In the genomic region with DNA sequence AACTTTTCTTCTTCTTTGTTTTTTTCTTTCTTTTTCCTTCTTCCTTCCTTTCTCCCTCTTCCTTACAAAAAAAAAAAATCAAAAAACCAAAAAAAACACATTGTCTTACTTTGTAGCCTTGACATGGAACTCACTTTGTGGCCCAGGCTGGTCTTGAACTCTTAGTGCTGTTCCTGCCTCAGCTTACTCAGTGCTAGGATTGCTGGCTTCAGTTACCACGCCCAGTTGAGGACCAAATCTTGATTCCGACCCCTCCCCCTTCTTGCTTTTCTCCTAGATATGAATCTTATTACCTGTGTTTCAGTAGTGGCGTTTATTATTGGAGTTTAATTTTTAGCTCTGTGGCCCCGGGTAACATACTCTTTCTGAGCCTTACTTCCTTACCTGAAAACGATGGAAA, we compare ENCODE assay signal across 32 mouse cellular contexts. TPM values are rescaled to one million over a fixed set of nuclear protein-coding genes. Genes with fewer than 3 reads are reported as not detected.
A peak's percentile ranks its signal among the peaks of the same experiment; 100 is the strongest.
DNase-seq lines count a peak whose midpoint lies in the region; ATAC-seq and TF ChIP-seq lines count a peak whose summit lies in the region.
"Had no signal": no experiment of that assay in that cellular context is flagged by ENCODE, and none has a peak within 500 bp of the region (broad histone marks: within the 10 kb centered on the region; RNA-seq: fewer than 3 reads in every experiment).

No protein-coding gene starts in this region.

- TF ChIP-seq CTCF in liver, embryonic 14.5 days (IDR thresholded peaks at IDR 0.05; ENCODE audit: low read depth), result no peak
- no peak for TF ChIP-seq CTCF in layer of hippocampus, adult 2 months (conservative IDR thresholded peaks at IDR 0.05)

- no peak overlapping the region for H3K9ac ChIP-seq in heart, embryonic 15.5 days
- peak overlapping the region; percentile 75 for H3K9ac ChIP-seq in liver, embryonic 14.5 days (replicated peaks)
- H3K9ac ChIP-seq: hindbrain, embryonic 15.5 days; kidney, embryonic 15.5 days; limb, embryonic 12.5 days had no signal

- 80% methylated on average over 5 of the region's 5 CpGs for WGBS in heart, embryonic 15.5 days
- WGBS in liver, embryonic 14.5 days (ENCODE audit: insufficient replicate concordance), result 34% methylated on average over 5 of the region's 5 CpGs

- no peaks in the 10 kb centered on the region for H3K9me3 ChIP-seq in heart, embryonic 15.5 days (replicated peaks)
- no peaks in the 10 kb centered on the region for H3K9me3 ChIP-seq in liver, embryonic 14.5 days (ENCODE audit: control insufficient read depth, low read length)
- H3K9me3 ChIP-seq: forebrain, embryonic 13.5 days; G1E; hindbrain, embryonic 10.5 days; hindbrain, embryonic 15.5 days; kidney, embryonic 15.5 days; limb, embryonic 12.5 days had no signal

- no peak overlapping the region for H3K4me3 ChIP-seq in heart, embryonic 15.5 days
- peak overlapping the region in 1 of 2 experiments; percentile 94; a peak in 2 of 4 replicates for H3K4me3 ChIP-seq in liver, embryonic 14.5 days (ENCODE audit: insufficient read depth in 1 of 2, low read depth in 2 of 2, low read length in 2 of 2)
- no peak overlapping the region for H3K4me3 ChIP-seq in layer of hippocampus, adult 2 months
- H3K4me3 ChIP-seq: forebrain, embryonic 13.5 days; hindbrain, embryonic 15.5 days; left cerebral cortex, adult 2 months; limb, embryonic 12.5 days had no signal

- ATAC-seq in heart, embryonic 15.5 days (replicated peaks; ENCODE audit: insufficient number of reproducible peaks, insufficient read depth, low FRiP score, low read depth), result no peak
- no peak for ATAC-seq in liver, embryonic 14.5 days (ENCODE audit: insufficient read depth)
- ATAC-seq: forebrain, embryonic 13.5 days had no signal

- H3K27ac ChIP-seq in heart, embryonic 15.5 days, result no peak overlapping the region
- peak overlapping the region; percentile 95 for H3K27ac ChIP-seq in liver, embryonic 14.5 days
- no peak overlapping the region for H3K27ac ChIP-seq in layer of hippocampus, adult 2 months
- H3K27ac ChIP-seq: forebrain, embryonic 13.5 days; hindbrain, embryonic 15.5 days; kidney, embryonic 15.5 days; left cerebral cortex, adult 2 months; limb, embryonic 12.5 days had no signal

- H3K27me3 ChIP-seq in heart, embryonic 15.5 days, result no peaks in the 10 kb centered on the region
- H3K27me3 ChIP-seq in liver, embryonic 14.5 days (ENCODE audit: control insufficient read depth, insufficient read depth, low read length), result no peaks in the 10 kb centered on the region
- H3K27me3 ChIP-seq: CH12.LX; kidney, embryonic 15.5 days; Patski had no signal

- no peaks in the 10 kb centered on the region for H3K36me3 ChIP-seq in heart, embryonic 15.5 days
- H3K36me3 ChIP-seq in liver, embryonic 14.5 days (replicated peaks; ENCODE audit: control insufficient read depth, insufficient read depth, low read depth), result no peaks in the 10 kb centered on the region; the same call in 1 of the 2 replicates
- H3K36me3 ChIP-seq: G1E; hindbrain, embryonic 10.5 days; hindbrain, embryonic 15.5 days; kidney, embryonic 15.5 days; limb, embryonic 12.5 days had no signal

- H3K4me1 ChIP-seq in heart, embryonic 15.5 days (replicated peaks), result peaks cover 29% of the 10 kb centered on the region
- peaks cover 44 to 48% of the 10 kb centered on the region in 2 experiments for H3K4me1 ChIP-seq in liver, embryonic 14.5 days (replicated peaks; ENCODE audit: control insufficient read depth in 2 of 2, insufficient read depth in 2 of 2, low read length in 1 of 2)

- no peak for TF ChIP-seq EP300 in liver, embryonic 14.5 days (IDR thresholded peaks at IDR 0.05; ENCODE audit: low read depth)

- DNase-seq in heart, postnatal 4 days, result no peak
- DNase-seq in liver, result peak; percentile 68
- no peak for DNase-seq in liver, embryonic 14.5 days (ENCODE audit: low read depth in 3 of 3, low spot score in 3 of 3)
- DNase-seq in cerebellum, adult 9-11 months, result no peak
- no peak for DNase-seq in layer of hippocampus, adult 2 months (ENCODE audit: low spot score in 2 of 2)
- DNase-seq: adrenal gland, postnatal 14 days; cerebellum, adult 11 months; cerebellum, adult 9-10 months; gastrocnemius, postnatal 14 days; kidney, adult 11 months; kidney, postnatal 25 days; lung, adult 18-20 months; lung, postnatal 4 days; midbrain, embryonic 14.5 days had no signal

- H3K4me2 ChIP-seq in heart, embryonic 15.5 days, result peak overlapping the region; percentile 75; the same call in 1 of the 2 replicates
- peak overlapping the region; percentile 81 for H3K4me2 ChIP-seq in liver, embryonic 14.5 days (ENCODE audit: low read depth)

RNA-seq across cellular contexts. Expression of a gene that starts 1.0 kb away (rescaled TPM):
- 1.9 and 5.0 TPM in 2 replicates for polyA plus RNA-seq in heart, embryonic 15.5 days (2015; fragmentation: Nextera tagmentation; extraction: Ambion mirVana)
- 1 to 10 TPM; 1.0 to 1.1 TPM for total RNA-seq in heart, postnatal 4 days (2021)
- polyA plus RNA-seq in liver, embryonic 14.5 days (2012; rRNA removed), result 178 and 222 TPM in 2 replicates
- 175 and 184 TPM in 2 replicates for polyA plus RNA-seq in liver, embryonic 14.5 days (2014; fragmentation: Nextera tagmentation; extraction: Ambion mirVana)
- not detected for total RNA-seq in layer of hippocampus, adult 2 months (2021)
- total RNA-seq: CH12.LX; gastrocnemius, postnatal 14 days; layer of hippocampus, adult 18-20 months; layer of hippocampus, postnatal 14 days; left cerebral cortex, adult 2 months; left cerebral cortex, postnatal 25 days had no signal
- polyA plus RNA-seq: Patski had no signal

RNA-seq across cellular contexts. Expression of a gene that starts 13.4 kb away (rescaled TPM):
- 145 and 168 TPM in 2 replicates for polyA plus RNA-seq in heart, embryonic 15.5 days (2015; fragmentation: Nextera tagmentation; extraction: Ambion mirVana)
- 10 to 100 TPM; 88.7 to 91.2 TPM for total RNA-seq in heart, postnatal 4 days (2021)
- 118 and 133 TPM in 2 replicates for polyA plus RNA-seq in liver, embryonic 14.5 days (2012; rRNA removed)
- polyA plus RNA-seq in liver, embryonic 14.5 days (2014; fragmentation: Nextera tagmentation; extraction: Ambion mirVana), result 205 and 219 TPM in 2 replicates
- 10 to 100 TPM; 91.0 to 96.2 TPM for total RNA-seq in layer of hippocampus, adult 2 months (2021)

RNA-seq across cellular contexts. Expression of a gene that starts 18.9 kb away (rescaled TPM):
- 367 and 376 TPM in 2 replicates for polyA plus RNA-seq in heart, embryonic 15.5 days (2015; fragmentation: Nextera tagmentation; extraction: Ambion mirVana)
- 100 to 1,000 TPM; 408 to 415 TPM for total RNA-seq in heart, postnatal 4 days (2021)
- 329 and 510 TPM in 2 replicates for polyA plus RNA-seq in liver, embryonic 14.5 days (2012; rRNA removed)
- polyA plus RNA-seq in liver, embryonic 14.5 days (2014; fragmentation: Nextera tagmentation; extraction: Ambion mirVana), result 240 and 270 TPM in 2 replicates
- total RNA-seq in layer of hippocampus, adult 2 months (2021), result 100 to 1,000 TPM; 256 to 265 TPM

RNA-seq across cellular contexts. Expression of a gene that starts 19.5 kb away (rescaled TPM):
- 80.0 and 84.2 TPM in 2 replicates for polyA plus RNA-seq in heart, embryonic 15.5 days (2015; fragmentation: Nextera tagmentation; extraction: Ambion mirVana)
- total RNA-seq in heart, postnatal 4 days (2021), result 100 to 1,000 TPM; 146 TPM
- polyA plus RNA-seq in liver, embryonic 14.5 days (2012; rRNA removed), result 27.8 and 32.4 TPM in 2 replicates
- 54.4 and 57.1 TPM in 2 replicates for polyA plus RNA-seq in liver, embryonic 14.5 days (2014; fragmentation: Nextera tagmentation; extraction: Ambion mirVana)
- 100 to 1,000 TPM; 179 to 187 TPM for total RNA-seq in layer of hippocampus, adult 2 months (2021)

RNA-seq across cellular contexts. Expression of a gene that starts 51.2 kb away (rescaled TPM):
- polyA plus RNA-seq in heart, embryonic 15.5 days (2015; fragmentation: Nextera tagmentation; extraction: Ambion mirVana), result 0.11 and 0.25 TPM in 2 replicates
- not detected for total RNA-seq in heart, postnatal 4 days (2021)
- 0.17 and 0.20 TPM in 2 replicates for polyA plus RNA-seq in liver, embryonic 14.5 days (2012; rRNA removed)
- 0.18 and 0.32 TPM in 2 replicates for polyA plus RNA-seq in liver, embryonic 14.5 days (2014; fragmentation: Nextera tagmentation; extraction: Ambion mirVana)
- total RNA-seq in layer of hippocampus, adult 2 months (2021), result under 1 TPM; 0.61 to 0.81 TPM
- total RNA-seq: adrenal gland, postnatal 14 days; common myeloid progenitor, adult 5-6 weeks; G1E; gastrocnemius, postnatal 14 days; heart, adult 2 months had no signal
- polyA plus RNA-seq: C2C12; G1E; inflammation-experienced regulatory T-cells, adult 6 months; Patski; thymus, postnatal 0 days had no signal
